In genomic region chr11:87802621-87803020, GRCm38 (mm10) we compare ENCODE assay signal across 10 mouse cellular contexts. TPM values are rescaled to one million over a fixed set of nuclear protein-coding genes. Genes with fewer than 3 reads are reported as not detected.
DNase-seq lines count a peak whose midpoint lies in the region; ATAC-seq and TF ChIP-seq lines count a peak whose summit lies in the region.
"Had no signal": no experiment of that assay in that cellular context is flagged by ENCODE, and none has a peak within 500 bp of the region (broad histone marks: within the 10 kb centered on the region; RNA-seq: fewer than 3 reads in every experiment).

No protein-coding gene starts in this region.

- H3K9ac ChIP-seq in liver, embryonic 14.5 days (replicated peaks) = no peak overlapping the region
- H3K9ac ChIP-seq: limb, embryonic 13.5 days; stomach, embryonic 15.5 days had no signal

- no peak overlapping the region for H3K4me2 ChIP-seq in liver, embryonic 14.5 days (ENCODE audit: low read depth)
- H3K4me2 ChIP-seq: limb, embryonic 13.5 days; stomach, embryonic 15.5 days had no signal

- TF ChIP-seq EP300 in liver, embryonic 14.5 days (IDR thresholded peaks at IDR 0.05; ENCODE audit: low read depth) = no peak

- ATAC-seq in liver, embryonic 14.5 days (ENCODE audit: insufficient read depth) = no peak

- H3K4me1 ChIP-seq in liver, embryonic 14.5 days (replicated peaks; ENCODE audit: control insufficient read depth in 2 of 2, insufficient read depth in 2 of 2, low read length in 1 of 2) = no peaks in the 10 kb centered on the region
- H3K4me1 ChIP-seq: limb, embryonic 13.5 days; stomach, embryonic 15.5 days had no signal

- H3K36me3 ChIP-seq in liver, embryonic 14.5 days (replicated peaks; ENCODE audit: control insufficient read depth, insufficient read depth, low read depth) = no peaks in the 10 kb centered on the region
- H3K36me3 ChIP-seq: limb, embryonic 13.5 days; stomach, embryonic 15.5 days had no signal

- peak; percentile 51 for DNase-seq in adrenal gland, postnatal 14 days
- DNase-seq in adrenal gland, adult 18-20 months (ENCODE audit: low spot score in 2 of 2) = no peak
- peak; percentile 26 to 51 for DNase-seq in left cerebral cortex, adult 18-20 months (ENCODE audit: low spot score in 2 of 2)
- no peak for DNase-seq in left cerebral cortex, adult 11 months (ENCODE audit: low spot score)
- DNase-seq in adrenal gland, postnatal 36 days = peak; percentile 19 to 39
- no peak for DNase-seq in liver, embryonic 14.5 days (ENCODE audit: low read depth in 3 of 3, low spot score in 3 of 3)
- no peak for DNase-seq in B cell, adult 2 months
- no peak for DNase-seq in gastrocnemius, adult 8-10 months (ENCODE audit: low spot score in 2 of 2)

- TF ChIP-seq CTCF in liver, embryonic 14.5 days (IDR thresholded peaks at IDR 0.05; ENCODE audit: low read depth) = peak; percentile 67

- no peak overlapping the region for H3K27ac ChIP-seq in liver, embryonic 14.5 days
- H3K27ac ChIP-seq: limb, embryonic 13.5 days; stomach, embryonic 15.5 days had no signal

- 64% methylated on average over 14 of the region's 14 CpGs for WGBS in liver, embryonic 14.5 days (ENCODE audit: insufficient replicate concordance)

- no peaks in the 10 kb centered on the region for H3K9me3 ChIP-seq in liver, embryonic 14.5 days (ENCODE audit: control insufficient read depth, low read length)
- H3K9me3 ChIP-seq: limb, embryonic 13.5 days; stomach, embryonic 15.5 days had no signal

- H3K27me3 ChIP-seq in liver, embryonic 14.5 days (ENCODE audit: control insufficient read depth, insufficient read depth, low read length) = no peaks in the 10 kb centered on the region
- H3K27me3 ChIP-seq: limb, embryonic 13.5 days; stomach, embryonic 15.5 days had no signal

- H3K4me3 ChIP-seq in liver, embryonic 14.5 days (ENCODE audit: insufficient read depth in 1 of 2, low read depth in 2 of 2, low read length in 2 of 2) = no peak overlapping the region
- H3K4me3 ChIP-seq: limb, embryonic 13.5 days; stomach, embryonic 15.5 days had no signal

RNA-seq across cellular contexts. Expression of gene Mpo, which starts 9.2 kb away (rescaled TPM):
- total RNA-seq in adrenal gland, postnatal 14 days (2021) = 0.64 and 1.4 TPM in 2 replicates
- not detected for total RNA-seq in adrenal gland, adult 18-20 months (2021)
- under 1 TPM in 1 of 2 experiments, not detected in 1; 0.26 TPM for total RNA-seq in left cerebral cortex, adult 18-20 months (2021)
- under 1 TPM in 1 of 2 experiments, not detected in 1; 0.40 TPM for total RNA-seq in adrenal gland, postnatal 36 days (2021)
- 142 and 163 TPM in 2 replicates for polyA plus RNA-seq in liver, embryonic 14.5 days (2012; rRNA removed)
- 301 and 360 TPM in 2 replicates for polyA plus RNA-seq in liver, embryonic 14.5 days (2014; fragmentation: Nextera tagmentation; extraction: Ambion mirVana)
- total RNA-seq in gastrocnemius, adult 8-10 months (2022) = not detected

RNA-seq across cellular contexts. Expression of gene Lpo, which starts 25.5 kb away (rescaled TPM):
- total RNA-seq in adrenal gland, postnatal 14 days (2021) = not detected in 2 replicates
- not detected for total RNA-seq in adrenal gland, adult 18-20 months (2021)
- total RNA-seq in left cerebral cortex, adult 18-20 months (2021) = under 1 TPM; 0.28 to 0.37 TPM
- not detected for total RNA-seq in adrenal gland, postnatal 36 days (2021)
- polyA plus RNA-seq in liver, embryonic 14.5 days (2012; rRNA removed) = 0.02 TPM in 1 of 2 replicates, not detected in the other
- polyA plus RNA-seq in liver, embryonic 14.5 days (2014; fragmentation: Nextera tagmentation; extraction: Ambion mirVana) = not detected in 2 replicates
- total RNA-seq in gastrocnemius, adult 8-10 months (2022) = not detected

RNA-seq across cellular contexts. Expression of gene Tspoap1, which starts 42.3 kb away (rescaled TPM):
- 2.8 and 3.9 TPM in 2 replicates for total RNA-seq in adrenal gland, postnatal 14 days (2021)
- total RNA-seq in adrenal gland, adult 18-20 months (2021) = 1 to 10 TPM; 7.6 to 9.5 TPM
- 100 to 1,000 TPM; 172 to 177 TPM for total RNA-seq in left cerebral cortex, adult 18-20 months (2021)
- 1 to 10 TPM; 3.5 to 5.0 TPM for total RNA-seq in adrenal gland, postnatal 36 days (2021)
- 5.4 and 5.5 TPM in 2 replicates for polyA plus RNA-seq in liver, embryonic 14.5 days (2012; rRNA removed)
- polyA plus RNA-seq in liver, embryonic 14.5 days (2014; fragmentation: Nextera tagmentation; extraction: Ambion mirVana) = 1.1 and 2.4 TPM in 2 replicates
- total RNA-seq in gastrocnemius, adult 8-10 months (2022) = not detected

RNA-seq across cellular contexts. Expression of gene Mks1, which starts 50.4 kb away (rescaled TPM):
- 9.5 and 14.3 TPM in 2 replicates for total RNA-seq in adrenal gland, postnatal 14 days (2021)
- 1 to 10 TPM; 5.9 to 8.9 TPM for total RNA-seq in adrenal gland, adult 18-20 months (2021)
- total RNA-seq in left cerebral cortex, adult 18-20 months (2021) = 1 to 10 TPM; 3.9 to 4.1 TPM
- total RNA-seq in adrenal gland, postnatal 36 days (2021) = 10 to 100 TPM in 1 of 2 experiments, 1 to 10 TPM in 1; 9.3 to 10.2 TPM
- polyA plus RNA-seq in liver, embryonic 14.5 days (2012; rRNA removed) = 2.0 and 2.3 TPM in 2 replicates
- 0.71 and 0.86 TPM in 2 replicates for polyA plus RNA-seq in liver, embryonic 14.5 days (2014; fragmentation: Nextera tagmentation; extraction: Ambion mirVana)
- total RNA-seq in gastrocnemius, adult 8-10 months (2022) = 1 to 10 TPM; 1.3 to 3.0 (median 1.6) TPM

Comparison
In these comparisons a context has a peak if more than half of its experiments do, and no peak if none do; other contexts are left out.
1. DNase-seq: peak in adrenal gland, postnatal 14 days (single experiment), left cerebral cortex, adult 18-20 months (2 of 2) and adrenal gland, postnatal 36 days (2 of 2); none in adrenal gland, adult 18-20 months (0 of 2), left cerebral cortex, adult 11 months (single experiment), liver, embryonic 14.5 days (0 of 3), B cell, adult 2 months (0 of 2) and gastrocnemius, adult 8-10 months (0 of 2).
2. RNA of gene Tspoap1, which starts 42.3 kb away (total RNA-seq): 172 to 177 TPM in left cerebral cortex, adult 18-20 months; 7.6 to 9.5 TPM in adrenal gland, adult 18-20 months, 3.5 to 5.0 TPM in adrenal gland, postnatal 36 days, 2.8 to 3.9 TPM in adrenal gland, postnatal 14 days and not detected in gastrocnemius, adult 8-10 months; every median in the first group is over 10 times any median in the second.